Mouse (Mus musculus) embryo, embryonic 11 days (tissue): Measurements from ENCODE around the gene Fam92a.
"Not testable (repeated sequence)": the region's sequence is repeated elsewhere in the genome, so short reads cannot be mapped to it uniquely, and the experiment has no call there.

Experiments
- DNase-seq: peaks from one replicate; pipeline ENCODE4 v3.0.0-alpha.2; 2015

The Fam92a gene

DNA sequence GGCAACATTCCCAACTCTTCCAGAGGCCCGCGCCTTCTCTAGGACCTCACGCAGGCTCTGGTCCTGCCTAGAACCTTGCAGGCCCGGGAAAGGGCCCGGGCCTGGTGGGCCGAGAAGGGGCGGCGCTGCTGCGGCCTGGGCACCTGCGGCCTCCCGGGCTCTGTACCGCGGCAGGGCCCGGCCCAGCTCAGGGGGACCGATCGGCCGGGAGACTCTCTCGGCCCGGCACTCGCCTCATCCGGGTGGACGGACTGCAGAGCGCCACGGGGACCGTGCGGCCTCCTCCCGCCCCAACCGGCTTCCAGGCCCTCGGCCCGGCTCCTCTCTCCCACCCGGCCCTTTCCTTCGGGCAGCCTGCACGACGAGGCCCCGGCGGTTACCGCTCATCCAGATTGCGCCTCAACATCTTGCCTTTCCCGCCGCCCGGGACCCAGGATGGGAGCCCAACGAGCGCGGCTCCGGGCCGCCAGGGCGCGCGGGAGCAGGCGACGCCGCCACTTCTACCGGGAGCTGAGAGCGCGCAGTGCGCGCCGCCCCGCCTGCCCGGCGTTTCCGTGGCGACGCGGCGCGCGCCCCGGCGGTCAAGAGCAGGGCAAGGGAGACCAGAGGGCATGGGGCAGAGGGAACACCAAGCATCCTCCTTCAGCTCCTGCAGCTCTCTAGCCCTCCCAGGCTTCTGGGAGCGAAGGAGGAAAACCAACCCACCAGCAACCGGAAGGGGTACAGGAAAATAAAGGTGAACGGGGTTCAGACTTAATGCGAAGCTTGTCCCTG lies at the start of gene Fam92a:
Fam92a (minus strand) TSS at position 698 of the 774 bp plus-strand sequence.
- peak; percentile 91 for DNase-seq

- DNase-seq, result no peak
Observed at GRCm38 (mm10) chr4:12178992-12179391, 7.2 kb upstream of the Fam92a start.

DNA sequence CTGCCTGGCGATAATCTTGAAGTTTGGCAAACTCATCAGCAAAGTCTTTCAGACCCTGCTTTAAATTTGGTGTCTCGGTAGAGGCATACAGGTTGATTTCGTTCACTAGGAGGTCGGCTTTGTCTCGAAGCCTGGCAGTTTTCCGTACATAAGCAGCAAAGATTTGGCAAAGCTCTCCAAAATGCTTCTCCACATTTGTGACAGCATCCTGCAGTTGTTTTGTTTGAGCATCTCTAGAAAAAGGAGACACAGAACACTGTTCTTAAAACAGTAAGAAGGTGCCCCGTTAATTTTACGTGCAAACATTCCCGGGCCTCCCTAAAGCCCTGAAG lies 863 bp downstream of the Fam92a start:
- DNase-seq, result no peak

GRCm38 (mm10) chr4:12147660-12148059 lies 24.2 kb downstream of the Fam92a start:
- no peak for DNase-seq

GRCm38 (mm10) chr4:12141516-12141915 lies 30.3 kb downstream of the Fam92a start:
- not testable (repeated sequence) for DNase-seq

- peak; percentile 9 for DNase-seq
Observed at GRCm38 (mm10) chr4:12140592-12141062, 31.2 kb downstream of the Fam92a start.

GRCm38 (mm10) chr4:12140141-12140567 lies 31.7 kb downstream of the Fam92a start, which contains the start of gene Rbm12b1:
Rbm12b1 (plus strand) TSS chr4:12140264.
- peak; percentile 85 for DNase-seq
